Mouse (Mus musculus): Measurements from ENCODE around the gene Tbc1d16. TPM values are rescaled to one million over a fixed set of nuclear protein-coding genes. Genes with fewer than 3 reads are reported as not detected.
"Not testable (repeated sequence)": the region's sequence is repeated elsewhere in the genome, so short reads cannot be mapped to it uniquely, and the experiment has no call there.

The Tbc1d16 gene
- total RNA-seq, 2 experiments from 2014 or later = 0.09 to 0.38 TPM

- no peak for ATAC-seq (replicated peaks; ENCODE audit: low FRiP score, poor library complexity, severe bottlenecking)
Measured at GRCm38 (mm10) chr11:119127686-119128473, 100.4 kb downstream of the Tbc1d16 start.

DNA sequence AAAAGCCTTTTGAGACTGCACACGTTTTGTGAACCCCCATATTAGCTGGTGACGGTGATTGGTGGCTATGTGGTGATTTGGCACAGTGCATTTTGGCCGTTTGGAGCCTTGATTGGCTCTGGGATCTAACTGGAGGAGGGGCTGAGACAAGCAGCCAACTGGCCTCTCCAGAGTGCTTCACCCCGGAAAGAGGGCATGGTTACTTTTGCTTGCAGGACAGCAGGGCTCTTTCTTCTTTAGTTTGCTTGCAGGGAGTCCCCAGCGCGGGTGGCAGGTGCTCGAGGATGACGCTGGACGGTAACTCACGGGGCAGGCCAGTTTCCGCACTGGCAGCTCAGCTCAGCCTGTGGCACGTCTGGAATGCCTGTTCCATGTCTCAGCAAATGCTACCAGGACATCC, 101.2 kb downstream of the Tbc1d16 start:
- ATAC-seq (replicated peaks; ENCODE audit: low FRiP score, poor library complexity, severe bottlenecking) = no peak

- no peak for ATAC-seq (replicated peaks; ENCODE audit: low FRiP score, poor library complexity, severe bottlenecking)
Measured at GRCm38 (mm10) chr11:119125929-119126861, 102.1 kb downstream of the Tbc1d16 start.

DNA sequence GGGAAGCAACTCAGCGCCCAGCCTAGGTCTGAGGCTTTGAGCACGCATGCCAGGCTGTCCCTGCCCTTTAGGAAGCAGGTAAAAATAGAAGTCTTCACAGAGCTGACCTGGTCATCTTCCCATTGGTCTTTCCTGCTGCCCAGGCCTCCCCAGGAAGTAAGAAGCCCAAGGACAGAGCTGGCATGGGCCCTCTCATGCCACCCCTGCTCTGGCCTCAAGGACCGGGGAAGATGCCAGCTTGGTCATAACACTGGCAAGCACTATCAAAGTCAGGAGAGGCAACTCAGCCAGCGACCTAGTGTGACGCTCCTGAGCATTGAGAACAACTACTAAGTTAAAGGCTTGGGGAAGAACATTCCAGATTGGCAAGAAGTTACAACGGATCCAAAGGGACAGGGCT, 103.8 kb downstream of the Tbc1d16 start:
- no peak for ATAC-seq (replicated peaks; ENCODE audit: low FRiP score, poor library complexity, severe bottlenecking)

GRCm38 (mm10) chr11:119123522-119124319, 104.6 kb downstream of the Tbc1d16 start:
- ATAC-seq (replicated peaks; ENCODE audit: low FRiP score, poor library complexity, severe bottlenecking) = no peak

DNA sequence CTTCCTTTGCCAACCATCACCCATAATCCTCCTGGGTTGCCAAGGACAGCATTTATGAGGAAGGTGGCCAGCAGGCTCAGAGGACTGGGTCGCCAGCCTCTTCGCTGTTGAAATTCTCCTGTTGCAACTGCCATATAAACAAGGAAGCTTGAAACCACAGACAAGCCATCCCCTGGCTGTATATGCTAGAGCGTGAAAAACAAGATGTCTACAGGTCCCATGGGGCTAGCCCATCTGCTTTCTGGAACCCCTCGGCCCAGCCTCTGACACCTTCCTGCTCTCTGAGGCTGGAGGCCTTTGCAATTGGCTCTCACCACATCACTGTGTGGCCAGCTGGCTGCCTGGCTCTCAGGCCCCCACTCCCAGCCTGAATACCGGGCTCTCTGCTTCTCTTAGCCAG, 105.9 kb downstream of the Tbc1d16 start:
- no peak for ATAC-seq (replicated peaks; ENCODE audit: low FRiP score, poor library complexity, severe bottlenecking)

GRCm38 (mm10) chr11:119118905-119119304, 109.4 kb downstream of the Tbc1d16 start:
- ATAC-seq (replicated peaks; ENCODE audit: low FRiP score, poor library complexity, severe bottlenecking) = no peak

- no peak for ATAC-seq (replicated peaks; ENCODE audit: low FRiP score, poor library complexity, severe bottlenecking)
Measured at GRCm38 (mm10) chr11:119117945-119118344, 110.4 kb downstream of the Tbc1d16 start.

- ATAC-seq (replicated peaks; ENCODE audit: low FRiP score, poor library complexity, severe bottlenecking) = no peak
Measured at GRCm38 (mm10) chr11:119116992-119117391, 111.3 kb downstream of the Tbc1d16 start.

DNA sequence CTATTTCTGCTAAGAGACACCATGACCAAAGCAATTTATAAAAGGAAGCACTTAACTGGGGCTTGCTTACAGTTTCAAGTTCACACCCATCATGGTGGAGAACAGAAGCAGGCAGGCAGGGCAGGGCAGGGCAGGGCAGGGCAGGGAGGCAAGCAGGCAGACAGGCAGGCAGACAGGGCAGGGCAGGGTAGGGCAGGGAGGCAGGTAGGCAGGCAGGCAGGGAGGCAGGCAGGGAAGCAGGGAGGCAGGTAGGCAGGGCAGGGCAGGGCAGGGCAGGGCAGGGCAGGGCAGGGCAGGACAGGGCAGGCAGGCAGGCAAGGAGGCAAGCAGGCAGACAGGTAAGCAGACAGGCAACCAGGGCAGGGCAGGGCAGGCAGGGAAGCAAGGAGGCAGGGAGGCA, 115.6 kb downstream of the Tbc1d16 start:
- no peak for ATAC-seq (replicated peaks; ENCODE audit: low FRiP score, poor library complexity, severe bottlenecking)

DNA sequence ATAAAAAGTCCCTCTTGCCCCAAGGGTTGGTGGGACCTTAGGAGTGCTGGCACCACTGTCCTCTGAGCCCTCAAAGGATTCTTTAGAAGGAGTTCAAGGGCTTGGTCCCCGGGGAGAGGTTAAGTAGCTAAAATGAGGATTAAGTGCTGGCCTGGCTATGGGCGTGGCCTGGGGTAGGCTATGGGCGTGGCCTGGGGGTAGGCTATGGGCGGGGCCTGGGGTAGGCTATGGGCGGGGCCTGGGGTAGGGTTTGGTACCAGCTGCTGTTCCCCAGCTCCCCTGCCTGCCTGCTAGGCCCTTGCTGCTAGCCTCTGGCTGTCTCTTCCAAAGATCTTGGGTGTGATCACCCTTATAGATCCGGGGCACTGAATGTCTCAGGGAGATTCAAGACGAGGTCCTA, 117.0 kb downstream of the Tbc1d16 start:
- 0 out of 2 replicates have a peak, but pooled peaks have one; percentile 57 for ATAC-seq (replicated peaks; ENCODE audit: low FRiP score, poor library complexity, severe bottlenecking)

- no peak for ATAC-seq (replicated peaks; ENCODE audit: low FRiP score, poor library complexity, severe bottlenecking)
Measured at GRCm38 (mm10) chr11:119109415-119110071, 118.8 kb downstream of the Tbc1d16 start.

GRCm38 (mm10) chr11:119108573-119109263, 119.6 kb downstream of the Tbc1d16 start:
- no peak for ATAC-seq (replicated peaks; ENCODE audit: low FRiP score, poor library complexity, severe bottlenecking)

- no peak for ATAC-seq (replicated peaks; ENCODE audit: low FRiP score, poor library complexity, severe bottlenecking)
Measured at GRCm38 (mm10) chr11:119106289-119106688, 122.0 kb downstream of the Tbc1d16 start.

DNA sequence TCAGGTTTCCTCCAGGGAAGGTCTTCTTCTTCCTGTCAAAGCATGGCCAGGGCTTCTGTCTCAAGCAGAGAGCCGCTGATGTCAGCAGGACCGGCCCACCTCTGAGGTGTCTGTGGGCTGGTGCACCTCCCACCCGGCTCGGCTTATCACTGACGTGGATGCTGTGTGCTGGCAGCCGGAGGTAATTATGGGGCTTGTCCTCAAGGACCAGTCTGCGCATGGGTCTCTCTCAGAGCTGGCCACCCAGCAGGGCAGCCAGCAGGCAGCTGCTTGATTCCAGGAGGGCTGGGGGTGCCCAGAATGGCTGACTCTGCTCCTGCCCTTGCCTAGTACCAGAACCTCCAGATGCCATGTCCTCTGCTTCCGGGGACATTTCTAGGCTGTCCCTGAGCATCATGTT, 122.6 kb downstream of the Tbc1d16 start:
- ATAC-seq (replicated peaks; ENCODE audit: low FRiP score, poor library complexity, severe bottlenecking) = peak; percentile 15; the same call in 1 of the 2 replicates

GRCm38 (mm10) chr11:119105071-119105609, 123.2 kb downstream of the Tbc1d16 start:
- no peak for ATAC-seq (replicated peaks; ENCODE audit: low FRiP score, poor library complexity, severe bottlenecking)

- no peak for ATAC-seq (replicated peaks; ENCODE audit: low FRiP score, poor library complexity, severe bottlenecking)
Measured at GRCm38 (mm10) chr11:119103991-119104390, 124.3 kb downstream of the Tbc1d16 start.

DNA sequence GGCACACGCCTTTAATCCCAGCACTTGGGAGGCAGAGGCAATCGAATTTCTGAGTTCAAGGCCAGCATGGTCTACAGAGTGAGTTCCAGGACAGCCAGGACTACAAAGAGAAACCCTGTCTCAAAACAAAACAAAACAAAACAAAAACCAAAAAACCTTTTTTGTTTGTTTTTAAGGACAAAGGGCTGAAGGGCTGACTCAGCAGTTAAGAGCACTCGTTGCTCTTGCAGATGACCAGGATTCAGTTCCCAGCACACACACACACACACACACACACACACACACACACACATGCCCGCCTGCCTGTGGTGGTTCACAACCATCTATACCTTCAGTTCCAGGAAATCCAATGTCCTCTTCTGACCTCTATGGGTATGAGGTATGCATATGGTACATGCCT, 127.9 kb downstream of the Tbc1d16 start:
- ATAC-seq (replicated peaks; ENCODE audit: low FRiP score, poor library complexity, severe bottlenecking) = not testable (repeated sequence)

GRCm38 (mm10) chr11:119098202-119098601, 130.1 kb downstream of the Tbc1d16 start:
- ATAC-seq (replicated peaks; ENCODE audit: low FRiP score, poor library complexity, severe bottlenecking) = no peak
